ENCODE assay signal across 8 mouse cellular contexts in genomic region chr9:51007726-51008067, GRCm38 (mm10). TPM values are rescaled to one million over a fixed set of nuclear protein-coding genes. Genes with fewer than 3 reads are reported as not detected.
DNase-seq lines count a peak whose midpoint lies in the region; TF ChIP-seq lines count a peak whose summit lies in the region.

No protein-coding gene starts in this region.

- TF ChIP-seq CTCF in liver, adult 2 months (IDR thresholded peaks at IDR 0.05; ENCODE audit: low read depth, low read length): no peak
- no peak for TF ChIP-seq CTCF in cortical plate, adult 2 months (IDR thresholded peaks at IDR 0.05; ENCODE audit: extremely low read depth, insufficient read depth, low read length)

- H3K27ac ChIP-seq in liver, adult 2 months (replicated peaks; ENCODE audit: insufficient read depth, low read depth, low read length): no peak overlapping the region
- peak overlapping the region; percentile 0 for H3K27ac ChIP-seq in cortical plate, adult 2 months (ENCODE audit: insufficient read depth, low read length)

- DNase-seq in liver, adult 2 months (ENCODE audit: extremely low read depth, low read depth, low spot score): no peak
- no peak for DNase-seq in liver
- peak; percentile 62 for DNase-seq in induced T-regulatory cell, adult 2 months (ENCODE audit: low read depth)
- DNase-seq in naive thymus-derived CD4-positive, alpha-beta T cell, adult 2 months (ENCODE audit: low read depth): peak; percentile 56
- no peak for DNase-seq in urinary bladder, adult 2 months (ENCODE audit: low spot score)
- no peak for DNase-seq in thymus, postnatal 36 days
- DNase-seq in frontal cortex, postnatal 25 days (ENCODE audit: low spot score in 2 of 2): no peak

- no peaks in the 10 kb centered on the region for H3K27me3 ChIP-seq in liver, adult 2 months (ENCODE audit: control insufficient read depth, insufficient read depth, low read length)

- no peaks in the 10 kb centered on the region for H3K79me2 ChIP-seq in liver, adult 2 months (ENCODE audit: control insufficient read depth, insufficient read depth, low read length)

- WGBS in liver, adult 2 months: 23% methylated on average over 10 of the region's 10 CpGs

- H3K4me3 ChIP-seq in liver, adult 2 months (ENCODE audit: insufficient read depth, low read depth, low read length): peak overlapping the region; percentile 98
- H3K4me3 ChIP-seq in cortical plate, adult 2 months (ENCODE audit: insufficient read depth, low read length): peak overlapping the region; percentile 67

- no peaks in the 10 kb centered on the region for H3K36me3 ChIP-seq in liver, adult 2 months (ENCODE audit: control insufficient read depth, insufficient read depth, low read length)

- peaks cover 7% of the 10 kb centered on the region; the same call in 1 of the 2 replicates for H3K4me1 ChIP-seq in liver, adult 2 months (ENCODE audit: control insufficient read depth, insufficient read depth, low read length)
- no peaks in the 10 kb centered on the region; the same call in 1 of the 2 replicates for H3K4me1 ChIP-seq in cortical plate, adult 2 months (ENCODE audit: control insufficient read depth, insufficient read depth, low read length)

- TF ChIP-seq POLR2A in liver, adult 2 months (IDR thresholded peaks at IDR 0.05; ENCODE audit: extremely low read depth, insufficient read depth, low read length): no peak
- TF ChIP-seq POLR2A in cortical plate, adult 2 months (IDR thresholded peaks at IDR 0.05; ENCODE audit: extremely low read depth, insufficient read depth, low read length): no peak

- H3K9ac ChIP-seq in liver, adult 2 months (ENCODE audit: low read depth, low read length): peak overlapping the region; percentile 98

RNA-seq across cellular contexts. Expression of gene Sik2, which starts 1.2 kb away (rescaled TPM):
- 8.5 and 8.7 TPM in 2 replicates for total RNA-seq in liver, adult 2 months (2014; rRNA removed)
- 6.3 and 6.4 TPM in 2 replicates for polyA plus RNA-seq in liver, adult 2 months (2012; rRNA removed)
- 20.0 and 21.6 TPM in 2 replicates for polyA plus RNA-seq in cortical plate, adult 2 months (2012; rRNA removed)
- 17.4 and 19.2 TPM in 2 replicates for polyA plus RNA-seq in urinary bladder, adult 2 months (2012; rRNA removed)

RNA-seq across cellular contexts. Expression of gene Btg4, which starts 53.0 kb away (rescaled TPM):
- total RNA-seq in liver, adult 2 months (2014; rRNA removed): not detected in 2 replicates
- polyA plus RNA-seq in liver, adult 2 months (2012; rRNA removed): not detected in 2 replicates
- polyA plus RNA-seq in cortical plate, adult 2 months (2012; rRNA removed): not detected in 2 replicates
- 0.10 TPM in 1 of 2 replicates, not detected in the other for polyA plus RNA-seq in urinary bladder, adult 2 months (2012; rRNA removed)

Comparison
In these comparisons a context has a peak if more than half of its experiments do, and no peak if none do; other contexts are left out.
1. DNase-seq: peak in induced T-regulatory cell, adult 2 months (single experiment) and naive thymus-derived CD4-positive, alpha-beta T cell, adult 2 months (single experiment); none in liver, adult 2 months (single experiment), liver (single experiment), urinary bladder, adult 2 months (single experiment), thymus, postnatal 36 days (0 of 2) and frontal cortex, postnatal 25 days (0 of 2).